Mouse (Mus musculus) cerebellum, adult 18-20 months (tissue): ENCODE data around the gene Phf3.

Source experiments
- DNase-seq, 2 experiments: peaks; one replicate each; pipeline ENCODE4 v3.0.0; 2021

The Phf3 gene

GRCm38 (mm10) chr1:30755453-30756224, 118.1 kb downstream of the Phf3 start:
- DNase-seq, result no peak
